Mouse (Mus musculus): ENCODE results near the gene Fgfr2.

The Fgfr2 gene

DNA sequence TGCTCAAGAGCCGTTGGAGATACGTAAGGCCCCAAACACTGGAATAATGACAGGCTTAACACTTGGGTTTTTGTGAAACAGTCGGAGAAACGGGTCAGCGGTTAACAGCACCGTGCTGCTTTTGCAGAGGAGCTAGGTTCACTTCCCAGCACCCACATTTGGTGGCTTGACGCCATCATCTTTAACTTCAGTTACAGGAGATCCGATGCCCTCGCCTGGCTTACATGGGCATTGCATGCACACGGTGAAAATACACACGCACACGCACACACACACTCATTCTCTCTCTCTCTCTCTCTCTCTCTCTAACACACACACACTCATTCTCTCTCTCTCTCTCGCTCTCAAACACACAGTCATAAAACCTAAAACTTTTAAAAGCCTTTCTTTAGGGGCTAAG, 2741.0 kb downstream of the Fgfr2 start:
- no peak for DNase-seq (ENCODE audit: low read depth in 1 of 2, low spot score in 2 of 2)

DNA sequence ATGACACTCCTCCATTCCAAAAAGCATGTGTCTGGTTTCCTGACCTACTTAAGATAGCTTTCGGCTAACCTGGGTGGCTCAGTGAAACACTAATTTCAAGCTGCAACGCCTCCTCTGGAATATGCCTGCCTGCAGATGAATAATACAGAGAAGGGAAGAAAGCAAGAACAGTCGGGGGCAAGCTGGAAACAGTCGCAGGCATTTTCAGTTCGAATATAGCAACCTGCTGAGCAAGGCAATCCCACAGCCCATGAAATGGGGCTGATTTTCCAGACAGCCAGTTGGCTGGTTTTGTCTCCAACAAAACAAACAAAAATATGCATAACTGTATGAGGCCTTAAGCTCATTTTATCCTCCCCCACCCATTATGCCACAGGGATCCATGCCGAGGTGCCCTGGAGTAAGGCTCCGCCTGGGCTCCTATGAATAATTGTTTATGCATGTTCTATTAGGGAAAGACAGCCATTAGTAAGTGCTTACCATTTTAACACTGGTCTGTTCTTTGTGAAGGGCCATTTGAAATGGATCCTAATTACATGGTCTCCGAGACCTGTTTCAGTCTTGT, 2741.7 kb downstream of the Fgfr2 start:
- DNase-seq (ENCODE audit: low read depth in 1 of 2, low spot score in 2 of 2): no peak

DNA sequence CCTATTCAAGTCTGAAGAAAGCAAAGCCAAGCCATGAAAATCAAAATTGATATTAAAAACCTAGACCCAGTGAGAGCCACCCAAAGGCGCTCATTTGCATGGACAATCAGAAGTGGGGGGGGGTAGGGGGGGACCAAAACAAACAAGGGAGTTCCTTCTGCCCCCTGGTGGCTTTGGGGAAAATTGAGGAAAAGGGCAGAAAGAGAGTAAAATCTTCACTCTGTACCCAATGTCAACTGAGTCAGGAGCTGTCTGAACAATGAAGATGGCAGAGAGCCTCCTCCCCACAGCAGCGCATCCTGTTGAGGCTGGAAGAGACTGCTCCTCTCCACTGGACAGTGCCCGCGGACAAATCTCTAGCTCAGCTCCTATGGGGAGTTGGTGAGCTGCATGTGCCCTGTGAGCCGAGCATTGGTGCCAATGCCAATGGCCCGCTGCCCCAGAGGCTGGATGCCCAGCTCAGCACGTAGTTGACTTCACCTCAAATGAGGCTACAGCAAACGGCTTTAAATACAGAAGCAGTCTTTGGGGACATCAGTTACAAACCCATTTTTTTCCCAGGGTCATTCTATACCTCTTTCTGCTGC, 2742.3 kb downstream of the Fgfr2 start:
- DNase-seq (ENCODE audit: low read depth in 1 of 2, low spot score in 2 of 2): no peak

DNA sequence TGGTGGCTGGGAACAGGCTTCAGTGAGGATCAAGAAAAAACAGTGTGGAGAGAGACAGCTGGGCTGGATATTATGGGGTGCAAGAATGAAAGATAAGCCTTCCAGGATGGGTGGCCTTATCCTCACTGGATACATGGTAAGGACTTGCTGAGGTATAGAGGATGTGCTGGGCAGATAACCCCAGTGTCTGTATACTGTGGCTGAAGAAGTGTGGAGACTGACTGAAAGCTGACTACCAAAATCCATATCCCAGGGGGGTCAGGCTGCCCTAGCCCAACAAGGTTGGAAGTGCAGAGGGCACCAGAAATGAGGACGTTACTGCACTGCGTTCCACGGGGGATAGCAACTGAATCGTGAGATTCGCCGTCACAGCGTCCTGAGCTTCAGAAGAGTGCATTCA, 2742.8 kb downstream of the Fgfr2 start:
- DNase-seq (ENCODE audit: low read depth in 1 of 2, low spot score in 2 of 2): no peak

DNA sequence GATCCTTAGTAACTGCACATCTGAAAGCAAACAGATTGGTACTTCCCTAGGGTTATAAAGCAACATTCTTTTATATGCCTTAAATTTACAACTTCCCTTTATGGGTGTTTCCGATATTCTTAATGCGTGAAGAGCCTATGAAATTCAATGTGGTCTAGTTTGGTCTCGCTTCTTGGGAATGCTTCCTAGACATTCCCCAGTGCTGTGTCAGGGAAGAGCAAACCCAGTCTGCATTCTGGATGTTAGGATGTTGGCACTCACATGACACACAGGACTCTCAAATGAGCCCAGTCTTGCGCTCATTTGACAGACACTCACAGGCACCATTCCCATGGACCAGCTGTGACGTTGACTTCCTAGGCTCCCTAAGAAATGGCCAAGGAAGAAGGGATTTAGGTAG, 2743.3 kb downstream of the Fgfr2 start:
- no peak for DNase-seq (ENCODE audit: low read depth in 1 of 2, low spot score in 2 of 2)

DNA sequence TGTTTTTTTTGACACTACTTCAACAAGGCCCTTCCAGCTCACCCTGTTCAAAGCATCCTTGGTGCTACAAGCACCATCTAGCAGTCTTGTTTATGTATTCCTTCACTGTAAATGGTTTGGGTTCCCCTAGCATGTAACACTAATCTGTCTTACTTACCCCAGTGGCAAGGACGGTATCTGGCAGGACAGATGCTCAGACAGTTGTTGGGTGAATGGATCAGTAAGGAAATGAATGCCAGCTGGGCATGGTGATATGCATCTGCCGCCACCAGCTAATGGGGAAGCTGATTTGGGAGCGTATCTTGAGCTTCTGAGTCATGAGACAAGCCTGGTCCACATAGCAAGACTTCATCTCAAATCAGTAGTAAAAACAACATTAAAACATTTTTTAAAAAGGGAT, 2744.8 kb downstream of the Fgfr2 start:
- no peak for DNase-seq (ENCODE audit: low read depth in 1 of 2, low spot score in 2 of 2)

DNA sequence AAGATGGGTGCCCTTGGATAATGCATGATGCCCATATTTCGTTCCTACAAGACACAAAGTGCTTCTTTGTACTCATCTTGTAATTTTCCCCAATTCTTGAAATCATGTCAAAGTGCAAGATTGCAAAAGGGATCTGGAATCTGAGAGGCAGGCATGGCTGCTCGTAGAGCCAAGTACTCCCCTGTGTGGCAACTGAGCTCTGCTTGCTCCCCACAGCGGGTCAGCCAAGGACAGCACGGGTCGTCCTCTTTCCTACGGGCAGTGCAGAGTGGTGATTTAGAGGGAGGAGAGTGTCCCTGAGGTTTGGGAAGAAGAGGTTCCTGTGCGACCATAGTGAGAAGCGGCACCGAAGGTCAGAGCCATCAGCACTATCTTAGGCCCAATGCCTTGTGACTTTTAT, 2748.8 kb downstream of the Fgfr2 start:
- DNase-seq (ENCODE audit: low read depth in 1 of 2, low spot score in 2 of 2): no peak

DNA sequence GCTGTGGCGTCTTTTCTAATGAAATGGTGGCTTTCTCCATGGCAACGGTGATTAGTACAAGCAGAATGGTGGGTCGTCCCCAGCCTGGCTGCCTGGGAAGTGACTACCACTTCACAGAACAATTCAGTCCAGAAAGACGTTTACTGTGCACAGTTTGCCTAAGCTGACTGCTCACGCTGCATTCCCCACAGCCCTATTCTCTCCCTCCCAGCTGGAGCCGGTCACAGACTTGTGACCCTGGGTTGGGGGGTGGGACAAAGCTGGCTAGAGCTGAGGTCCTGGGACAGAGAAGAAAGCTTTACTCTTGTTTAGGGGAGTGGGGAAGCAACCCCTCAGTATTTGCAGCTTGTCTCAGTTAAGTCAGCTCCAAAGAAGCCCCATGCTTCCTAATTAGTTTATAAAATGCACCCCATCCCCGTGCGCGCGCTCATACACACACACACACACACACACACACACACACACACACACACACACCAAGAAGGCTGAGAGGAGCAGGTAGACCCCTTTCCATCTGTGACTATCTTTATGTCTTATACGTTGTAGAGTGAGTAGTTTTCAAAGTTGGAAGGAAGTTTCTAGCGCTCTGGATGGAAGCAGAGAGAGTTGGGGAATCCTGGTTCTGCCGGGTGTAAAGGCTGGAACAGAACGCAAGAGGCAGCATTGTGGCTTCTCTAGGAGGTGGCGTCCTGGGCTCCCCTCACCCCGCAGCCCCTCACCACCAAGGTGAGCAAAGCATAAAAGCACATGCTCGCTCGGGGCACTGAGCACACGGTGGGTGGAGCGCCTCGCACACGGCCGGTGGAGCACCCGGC, 2754.1 kb downstream of the Fgfr2 start:
- no peak for DNase-seq (ENCODE audit: low read depth in 1 of 2, low spot score in 2 of 2)

DNA sequence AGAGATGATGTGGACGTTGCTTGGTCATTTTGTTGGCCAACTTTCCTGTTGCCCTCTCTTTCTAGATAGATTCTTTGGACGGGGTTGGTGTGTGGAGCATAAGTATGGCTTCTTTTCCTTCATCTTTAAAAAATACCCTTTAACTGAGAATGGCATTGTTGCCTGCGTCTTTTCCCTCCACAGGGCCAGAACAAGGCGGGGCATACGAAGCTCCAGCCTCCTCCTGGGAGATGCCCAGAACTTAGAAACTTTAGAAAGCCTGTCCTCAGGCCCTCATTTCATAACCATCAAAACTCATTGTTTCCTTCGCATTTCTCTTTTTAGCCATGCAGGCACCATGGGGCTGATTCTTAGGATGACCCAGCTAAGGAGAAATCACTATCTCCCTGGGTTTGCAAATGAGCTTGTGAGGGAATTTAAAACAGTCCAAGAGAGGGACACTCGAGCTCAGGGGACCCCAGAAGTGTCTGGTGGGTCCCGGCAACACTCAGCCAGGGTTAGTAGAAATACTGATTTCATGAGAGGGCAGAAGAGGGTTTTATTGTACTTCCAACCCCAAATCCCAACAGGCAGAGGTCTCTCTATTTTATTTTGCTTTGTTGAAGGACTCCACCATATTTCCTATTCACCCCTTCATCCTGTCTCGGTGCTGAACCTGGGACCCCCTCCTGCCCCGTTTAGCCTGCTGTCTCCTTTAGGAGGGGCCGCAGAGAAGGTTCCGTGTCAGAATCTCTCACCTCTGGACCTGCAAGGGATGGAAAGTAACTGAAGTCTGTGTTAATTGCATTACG, 2754.9 kb downstream of the Fgfr2 start:
- no peak for DNase-seq (ENCODE audit: low read depth in 1 of 2, low spot score in 2 of 2)

DNA sequence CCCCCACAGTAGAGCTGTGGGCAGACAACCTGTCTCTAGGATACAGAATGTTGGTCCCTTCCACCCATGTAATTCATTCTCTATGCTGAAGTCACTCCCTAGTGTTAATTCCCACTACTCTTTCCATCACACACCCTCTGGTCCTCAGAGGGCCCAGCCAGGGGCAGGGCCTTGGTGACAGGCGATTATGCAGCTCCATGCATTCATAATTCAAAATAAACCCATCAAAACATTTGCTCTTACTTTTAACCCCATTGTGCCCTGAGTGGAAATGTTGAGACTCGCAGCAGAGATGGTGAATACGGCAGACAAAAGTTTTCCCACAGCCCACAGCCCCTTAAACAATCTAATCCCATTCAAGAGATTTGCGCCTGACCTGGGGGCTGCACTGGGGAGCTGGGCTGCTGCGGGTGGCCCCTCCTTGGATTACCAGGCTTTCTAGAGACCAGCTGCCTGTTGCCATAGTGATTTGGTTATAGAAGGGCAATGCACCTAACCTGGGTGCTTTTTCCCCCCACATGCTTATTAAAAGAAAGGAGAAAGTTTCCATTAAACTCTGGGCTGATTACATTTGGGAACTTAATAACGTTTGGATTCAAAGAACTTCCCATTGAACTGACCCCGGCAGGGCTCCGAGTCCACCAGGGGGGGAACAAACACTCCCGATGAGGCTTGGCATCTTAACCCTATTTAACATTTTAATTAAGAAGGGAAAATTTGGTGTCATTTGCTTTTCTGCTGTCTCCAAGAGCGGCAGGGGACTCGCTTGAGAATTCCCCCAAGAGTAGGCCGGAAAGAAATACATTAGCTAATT, 2755.7 kb downstream of the Fgfr2 start:
- DNase-seq (ENCODE audit: low read depth in 1 of 2, low spot score in 2 of 2): no peak

DNA sequence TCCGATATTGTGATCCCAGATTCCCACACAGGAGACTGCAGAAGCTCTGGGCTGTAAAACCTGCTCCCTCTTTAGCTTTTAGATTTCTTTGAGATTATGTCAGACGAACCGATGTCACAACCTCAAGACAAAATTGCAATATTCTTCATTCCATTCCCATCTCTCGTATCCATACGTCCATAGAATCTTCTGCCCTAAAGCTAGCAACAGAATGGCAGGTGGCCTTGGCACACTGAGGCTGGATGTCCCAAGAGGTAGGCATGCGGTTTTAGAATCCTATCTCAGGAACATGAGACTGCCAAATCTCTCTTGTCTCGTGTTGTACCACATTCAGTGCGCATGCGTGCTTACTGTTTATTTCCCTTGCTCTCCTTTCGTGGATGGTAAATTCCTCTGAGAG, 2757.4 kb downstream of the Fgfr2 start:
- no peak for DNase-seq (ENCODE audit: low read depth in 1 of 2, low spot score in 2 of 2)

DNA sequence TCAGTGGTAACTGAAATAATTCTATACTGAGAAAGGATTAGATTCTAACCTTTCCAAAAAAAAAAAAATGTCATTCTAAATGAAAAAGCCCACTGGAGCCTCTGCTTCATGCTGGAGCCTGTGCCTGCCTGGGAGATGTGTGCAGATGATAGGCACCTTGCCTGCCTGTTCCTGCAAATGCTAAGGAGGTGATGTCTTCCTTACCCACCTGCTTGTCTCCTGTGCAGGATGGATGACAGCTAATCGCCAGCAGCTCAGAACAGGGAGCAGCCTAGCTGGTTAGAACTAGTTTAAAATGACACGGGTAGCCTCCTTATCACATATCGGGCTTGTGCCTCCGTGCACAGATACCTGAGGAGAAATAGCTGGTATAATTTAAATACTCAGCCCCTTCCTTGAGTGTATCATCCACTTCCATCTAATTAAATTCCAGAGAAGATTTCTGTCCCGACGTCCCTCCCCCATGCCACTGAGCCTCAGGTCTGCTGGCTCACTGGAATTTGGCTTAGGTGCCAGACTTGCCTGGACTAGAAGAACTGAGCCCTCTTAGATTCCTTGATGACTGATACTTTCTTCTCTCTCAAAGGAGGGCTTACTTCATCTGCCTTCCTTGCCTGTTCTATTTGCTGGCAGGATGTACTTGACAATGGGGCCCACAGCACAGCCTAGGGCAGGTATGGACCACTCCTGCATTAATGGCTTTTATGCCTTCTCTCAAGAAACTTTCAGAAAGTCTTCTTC, 2782.6 kb downstream of the Fgfr2 start:
- DNase-seq (ENCODE audit: low read depth in 1 of 2, low spot score in 2 of 2): no peak

DNA sequence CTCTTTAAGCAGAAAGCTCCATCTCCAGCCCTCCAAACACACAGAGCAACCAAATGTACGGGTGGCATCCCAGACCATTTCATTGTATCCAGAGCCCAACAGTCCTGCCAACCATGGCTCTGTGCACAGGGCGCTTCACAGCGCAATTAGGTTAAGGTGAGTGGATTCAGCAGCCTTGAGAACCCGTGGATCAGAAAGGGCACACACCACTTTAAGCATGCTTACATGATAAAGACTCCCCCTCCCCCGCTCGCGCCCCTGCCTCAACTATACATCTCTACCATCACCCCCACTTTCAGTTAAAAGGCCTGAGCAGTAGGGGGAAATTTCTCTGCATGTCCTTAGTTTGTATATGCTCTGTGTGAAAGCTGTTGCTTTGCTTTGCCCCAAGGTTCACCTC, 2785.5 kb downstream of the Fgfr2 start:
- no peak for DNase-seq (ENCODE audit: low read depth in 1 of 2, low spot score in 2 of 2)

DNA sequence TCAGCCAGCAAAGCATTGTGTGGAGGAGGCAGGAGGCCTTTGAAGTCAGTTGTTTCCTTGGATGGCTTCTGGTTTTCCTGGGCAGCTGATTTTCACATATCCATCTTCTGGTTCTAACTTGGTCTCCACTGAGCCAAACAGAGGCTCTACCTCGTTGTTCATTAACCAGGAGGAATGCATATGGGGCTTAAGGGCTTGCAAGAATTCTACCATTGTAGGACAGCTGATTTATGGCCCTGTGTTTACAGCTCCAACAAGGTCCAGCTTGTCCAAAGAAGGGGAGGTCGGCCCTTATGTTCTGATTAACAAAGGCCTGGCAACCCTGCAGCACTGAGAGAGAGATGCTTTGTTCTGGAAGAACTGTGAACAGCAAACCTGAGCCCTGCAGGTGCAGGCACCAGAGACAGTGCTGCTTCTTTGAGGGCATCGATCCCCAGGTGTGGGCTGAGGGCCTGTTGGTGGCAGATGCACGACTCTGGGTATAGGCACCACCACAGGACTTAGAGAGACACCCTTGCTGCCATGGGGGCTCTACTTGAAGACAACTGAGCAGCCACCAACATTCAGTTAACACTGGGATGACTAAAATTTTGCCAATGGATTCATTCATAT, 2787.6 kb downstream of the Fgfr2 start:
- no peak for DNase-seq (ENCODE audit: low read depth in 1 of 2, low spot score in 2 of 2)

DNA sequence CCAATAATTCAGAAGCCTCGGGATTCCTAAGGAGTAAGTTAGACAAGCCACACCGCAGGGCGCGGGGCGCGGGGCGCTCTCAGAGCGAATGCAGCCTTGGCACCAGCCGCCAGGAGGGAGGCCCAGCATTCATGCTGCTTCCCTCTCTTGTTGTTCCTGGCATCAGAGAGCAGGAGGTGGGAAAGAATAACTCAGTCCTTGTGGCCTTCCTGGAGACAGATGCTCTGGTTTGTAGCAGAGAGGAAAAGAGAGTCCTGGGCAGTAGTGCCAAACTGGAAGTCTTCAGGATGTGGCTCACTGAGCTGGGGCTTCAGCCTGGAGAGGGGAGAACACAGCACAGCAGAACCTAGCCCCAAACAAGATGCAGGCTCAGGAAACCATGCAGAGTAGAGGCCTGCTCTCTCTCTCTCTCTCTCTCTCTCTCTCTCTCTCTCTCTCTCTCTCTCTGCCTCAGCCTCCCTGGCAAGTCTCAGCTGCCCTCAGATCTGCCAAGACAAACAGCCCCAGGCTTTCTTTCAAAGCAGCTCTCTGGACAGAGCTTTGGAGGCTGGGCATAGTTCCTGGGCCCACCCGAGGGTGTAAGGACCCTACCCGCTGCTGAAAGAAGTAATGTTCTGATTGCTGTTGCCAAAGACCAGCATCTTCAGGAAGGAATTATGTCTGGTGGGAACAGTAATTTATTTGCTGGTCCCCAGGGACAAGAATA, 2790.5 kb downstream of the Fgfr2 start:
- no peak for DNase-seq (ENCODE audit: low read depth in 1 of 2, low spot score in 2 of 2)

DNA sequence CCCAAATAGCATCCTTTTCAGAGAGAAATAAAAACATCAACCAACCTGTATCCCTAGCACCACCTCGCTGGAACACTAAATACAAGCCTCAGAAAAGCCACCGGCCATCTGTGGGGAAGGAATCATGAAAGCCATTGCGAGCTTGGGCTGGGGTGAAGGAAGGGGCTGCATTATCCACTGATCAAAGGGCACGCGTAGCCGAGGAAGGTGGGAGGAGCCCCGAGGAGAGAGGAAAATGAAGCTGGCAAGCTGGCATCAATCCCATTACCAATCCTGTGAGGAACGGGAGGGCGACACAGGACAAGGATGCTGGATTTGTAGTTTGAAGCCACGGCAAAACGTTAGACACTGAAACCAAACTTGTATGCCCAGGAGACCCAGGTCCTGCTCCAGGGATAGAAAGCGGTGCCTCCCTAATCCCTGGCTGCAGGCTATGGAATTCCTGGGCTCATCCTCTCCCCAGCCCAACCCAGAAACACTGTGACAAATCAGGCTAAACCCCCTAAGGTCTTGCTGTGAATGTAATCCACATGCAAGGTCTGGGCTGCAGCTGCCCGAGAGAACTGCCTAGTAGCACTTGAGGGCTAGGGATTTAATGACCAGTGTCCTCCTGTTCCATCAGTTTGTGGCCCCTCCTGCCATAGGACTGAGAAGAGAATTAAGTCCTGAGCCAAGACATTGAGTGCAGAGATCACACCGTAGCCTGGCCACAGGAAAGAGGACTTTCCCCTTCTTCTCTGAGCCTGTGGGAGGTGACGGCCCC, 2795.4 kb downstream of the Fgfr2 start:
- no peak for DNase-seq (ENCODE audit: low read depth in 1 of 2, low spot score in 2 of 2)

DNA sequence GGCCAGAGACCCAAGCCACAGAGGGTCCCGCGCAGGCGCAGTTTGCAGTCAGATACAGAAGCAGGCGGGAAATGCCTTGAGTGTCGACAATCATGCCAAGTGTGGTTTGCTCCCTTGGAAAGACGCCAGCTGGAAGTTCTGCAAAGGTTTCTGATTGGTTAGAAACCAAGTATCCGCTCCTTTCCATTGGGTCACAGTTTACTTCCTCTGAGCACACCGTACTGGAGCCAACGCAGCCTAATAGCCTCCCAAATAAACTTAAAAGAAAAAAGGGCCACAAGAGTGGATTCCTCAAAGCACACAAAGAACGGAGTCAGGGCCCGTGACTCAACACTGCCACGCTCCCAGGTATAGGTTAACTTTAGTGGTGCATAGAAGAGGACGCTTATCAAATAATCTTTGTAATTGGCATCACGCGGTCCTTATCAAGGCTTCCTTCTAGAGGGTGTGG, 2797.1 kb downstream of the Fgfr2 start:
- no peak for DNase-seq (ENCODE audit: low read depth in 1 of 2, low spot score in 2 of 2)

DNA sequence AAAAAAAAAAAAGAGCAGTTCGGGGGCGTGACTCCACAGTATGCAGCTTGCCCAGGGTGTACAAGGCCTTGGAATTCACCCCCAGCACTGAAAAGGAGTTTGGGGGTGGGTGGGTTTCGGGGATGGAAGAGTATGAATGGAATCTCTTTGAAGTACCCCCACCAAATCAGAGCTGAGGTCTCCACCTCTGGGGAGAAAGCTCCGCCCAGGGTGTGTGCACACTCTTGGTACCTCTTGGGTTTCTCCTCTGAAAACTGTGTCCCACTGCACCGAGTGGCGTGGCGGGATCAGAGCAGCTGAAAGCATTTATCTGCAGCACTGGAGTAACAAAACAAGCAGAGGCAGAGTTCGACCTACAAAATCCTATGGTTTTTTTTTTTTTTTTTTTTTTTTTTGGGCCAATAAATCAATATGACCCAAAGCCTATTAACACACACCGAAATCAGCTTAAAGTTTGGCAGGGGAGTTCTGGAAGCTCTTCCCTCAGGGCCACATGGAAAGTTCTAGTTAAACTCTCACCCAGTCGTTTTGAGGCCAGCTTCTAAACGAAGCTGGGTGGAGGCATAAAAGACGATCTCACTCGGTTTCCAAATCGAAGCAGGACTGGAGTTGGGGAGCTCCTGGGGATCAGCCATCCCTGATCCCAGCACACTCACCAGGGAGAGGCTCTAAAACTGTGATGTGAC, 2798.3 kb downstream of the Fgfr2 start:
- no peak for DNase-seq (ENCODE audit: low read depth in 1 of 2, low spot score in 2 of 2)

Data from monocyte, adult 2 months (primary cell).